Mouse (Mus musculus) brain, embryonic 14.5 days (tissue): ENCODE data around the gene Lsamp.

ENCODE experiments used
- CTCF ChIP-seq: fragments of 200-500 bp; IDR thresholded peaks from 2 replicates; pipeline ENCODE4 v1.5.1; 2012; ENCODE audit warnings: inconsistent platforms, mild to moderate bottlenecking, moderate library complexity, borderline replicate concordance; ENCODE audit not compliant: insufficient read depth, insufficient read length; ENCODE audit errors: extremely low read depth
- POLR2A ChIP-seq: fragments of 200-500 bp; IDR thresholded peaks from 2 replicates; pipeline ENCODE4 v1.6.1; 2012; ENCODE audit warnings: mild to moderate bottlenecking, inconsistent platforms, borderline replicate concordance; ENCODE audit not compliant: poor library complexity, insufficient read depth, insufficient read length, severe bottlenecking; ENCODE audit errors: extremely low read depth

- TF ChIP-seq CTCF (no peak), POLR2A (no peak)
Observed at GRCm38 (mm10) chr16:41929546-41929945, 1945.4 kb downstream of the Lsamp start.
